ENCODE assay signal across 8 mouse cellular contexts in genomic region chr10:91083393-91083927, GRCm38 (mm10). TPM values are rescaled to one million over a fixed set of nuclear protein-coding genes. Genes with fewer than 3 reads are reported as not detected.
DNase-seq lines count a peak whose midpoint lies in the region; ATAC-seq and TF ChIP-seq lines count a peak whose summit lies in the region.

No protein-coding gene starts in this region.

- DNase-seq in heart, adult 2 months: no peak
- DNase-seq in heart, adult 8-10 months (ENCODE audit: low spot score): no peak
- DNase-seq in right cerebral cortex, adult 2 months (ENCODE audit: low spot score in 2 of 2): no peak
- DNase-seq in frontal cortex, postnatal 10 days (ENCODE audit: low spot score in 2 of 2): no peak
- DNase-seq in layer of hippocampus, adult 9-10 months (ENCODE audit: low spot score): no peak

- TF ChIP-seq EP300 in heart, adult 2 months (IDR thresholded peaks at IDR 0.05; ENCODE audit: insufficient read depth, low read depth, low read length): no peak

- no peak for TF ChIP-seq POLR2A in heart, adult 2 months (IDR thresholded peaks at IDR 0.05; ENCODE audit: insufficient read depth, low read depth, low read length)

- no peak for ATAC-seq in forebrain, embryonic 13.5 days
- ATAC-seq in liver, embryonic 16.5 days (ENCODE audit: low read depth): no peak

- 30% methylated on average over 12 of the region's 12 CpGs for WGBS in heart, adult 2 months
- WGBS in forebrain, embryonic 13.5 days: 48% methylated on average over 12 of the region's 12 CpGs
- 35% methylated on average over 12 of the region's 12 CpGs for WGBS in liver, embryonic 16.5 days (ENCODE audit: insufficient replicate concordance)

- no peaks in the 10 kb centered on the region for H3K79me2 ChIP-seq in heart, adult 2 months (replicated peaks; ENCODE audit: control insufficient read depth, insufficient read depth, low read length)

- no peaks in the 10 kb centered on the region; the same call in 1 of the 2 replicates for H3K36me3 ChIP-seq in heart, adult 2 months (ENCODE audit: control insufficient read depth, insufficient read depth, low read length)
- peaks cover 9% of the 10 kb centered on the region for H3K36me3 ChIP-seq in E14TG2a.4 (ENCODE audit: insufficient read depth, low read length)
- H3K36me3 ChIP-seq in forebrain, embryonic 13.5 days (ENCODE audit: poor library complexity, severe bottlenecking): peaks cover 5% of the 10 kb centered on the region; the same call in 1 of the 2 replicates
- peaks cover 7% of the 10 kb centered on the region for H3K36me3 ChIP-seq in liver, embryonic 16.5 days (ENCODE audit: control insufficient read depth, insufficient read depth)

- peak overlapping the region; percentile 67 for H3K9ac ChIP-seq in heart, adult 2 months (ENCODE audit: low read depth, low read length)
- H3K9ac ChIP-seq in forebrain, embryonic 13.5 days: peak overlapping the region; percentile 75
- peak overlapping the region; percentile 77 for H3K9ac ChIP-seq in liver, embryonic 16.5 days (ENCODE audit: low read depth, low read length)

- H3K4me1 ChIP-seq in heart, adult 2 months (ENCODE audit: control insufficient read depth, insufficient read depth, low read length): no peaks in the 10 kb centered on the region
- H3K4me1 ChIP-seq in E14TG2a.4 (replicated peaks; ENCODE audit: low read depth, low read length): peaks cover 8% of the 10 kb centered on the region; the same call in 1 of the 2 replicates
- H3K4me1 ChIP-seq in forebrain, embryonic 13.5 days: peaks cover 13% of the 10 kb centered on the region
- peaks cover 11% of the 10 kb centered on the region for H3K4me1 ChIP-seq in liver, embryonic 16.5 days (ENCODE audit: control insufficient read depth, low read depth, low read length)

- H3K27me3 ChIP-seq in heart, adult 2 months (ENCODE audit: control insufficient read depth, insufficient read depth, low read length): no peaks in the 10 kb centered on the region
- H3K27me3 ChIP-seq in E14TG2a.4 (ENCODE audit: insufficient read depth, low read length): no peaks in the 10 kb centered on the region
- H3K27me3 ChIP-seq in forebrain, embryonic 13.5 days: no peaks in the 10 kb centered on the region
- H3K27me3 ChIP-seq in liver, embryonic 16.5 days (ENCODE audit: control insufficient read depth, insufficient read depth, low read depth, low read length): no peaks in the 10 kb centered on the region

- TF ChIP-seq CTCF in heart, adult 2 months (IDR thresholded peaks at IDR 0.05): no peak
- TF ChIP-seq CTCF in E14TG2a.4 (conservative IDR thresholded peaks at IDR 0.05; ENCODE audit: low read length): no peak

- H3K4me3 ChIP-seq in heart, adult 2 months: peak overlapping the region; percentile 73
- peak overlapping the region; percentile 89 for H3K4me3 ChIP-seq in E14TG2a.4 (replicated peaks; ENCODE audit: low read length)
- H3K4me3 ChIP-seq in forebrain, embryonic 13.5 days: peak overlapping the region; percentile 89
- peak overlapping the region; percentile 99 for H3K4me3 ChIP-seq in liver, embryonic 16.5 days (ENCODE audit: low read depth, low read length)

- peak overlapping the region; percentile 74 for H3K4me2 ChIP-seq in forebrain, embryonic 13.5 days
- H3K4me2 ChIP-seq in liver, embryonic 16.5 days (ENCODE audit: low read depth, low read length): peak overlapping the region; percentile 96

- intact Hi-C loops in heart, adult 2 months (cut with DNase I): loop anchor here (5.0 kb wide), 1 partner anchor 104 kb away; no protein-coding TSS in a partner anchor

- peak overlapping the region; percentile 82 for H3K27ac ChIP-seq in heart, adult 2 months
- no peak overlapping the region for H3K27ac ChIP-seq in forebrain, embryonic 13.5 days
- 0 out of 2 replicates have a peak overlapping the region, but pooled peaks have one; percentile 74 for H3K27ac ChIP-seq in liver, embryonic 16.5 days (ENCODE audit: low read length)

- no peaks in the 10 kb centered on the region for H3K9me3 ChIP-seq in E14TG2a.4 (ENCODE audit: low read length)
- H3K9me3 ChIP-seq in forebrain, embryonic 13.5 days (replicated peaks): no peaks in the 10 kb centered on the region
- H3K9me3 ChIP-seq in liver, embryonic 16.5 days (replicated peaks; ENCODE audit: control insufficient read depth, low read length): no peaks in the 10 kb centered on the region

RNA-seq across cellular contexts. Expression of gene Ikbip, which starts 0.7 kb away (rescaled TPM):
- 10 to 100 TPM; 18.7 to 20.2 TPM for total RNA-seq in heart, adult 2 months (2021)
- polyA plus RNA-seq in heart, adult 2 months (2012; rRNA removed): 4.2 and 8.3 TPM in 2 replicates
- 10 to 100 TPM; 19.8 to 22.9 (median 21.7) TPM for total RNA-seq in heart, adult 8-10 months (2022)
- 13.0 and 14.7 TPM in 2 replicates for polyA plus RNA-seq in forebrain, embryonic 13.5 days (2015; fragmentation: Nextera tagmentation; extraction: Ambion mirVana)
- polyA plus RNA-seq in liver, embryonic 16.5 days (2015; fragmentation: Nextera tagmentation; extraction: Ambion mirVana): 6.5 and 6.9 TPM in 2 replicates

RNA-seq across cellular contexts. Expression of gene Apaf1, which starts 0.9 kb away (rescaled TPM):
- 1 to 10 TPM; 5.2 to 5.6 TPM for total RNA-seq in heart, adult 2 months (2021)
- polyA plus RNA-seq in heart, adult 2 months (2012; rRNA removed): 3.9 and 6.4 TPM in 2 replicates
- total RNA-seq in heart, adult 8-10 months (2022): 1 to 10 TPM; 4.3 to 7.4 (median 5.6) TPM
- 19.8 and 20.2 TPM in 2 replicates for polyA plus RNA-seq in forebrain, embryonic 13.5 days (2015; fragmentation: Nextera tagmentation; extraction: Ambion mirVana)
- polyA plus RNA-seq in liver, embryonic 16.5 days (2015; fragmentation: Nextera tagmentation; extraction: Ambion mirVana): 5.8 and 7.0 TPM in 2 replicates

RNA-seq across cellular contexts. Expression of gene Slc25a3, which starts 40.4 kb away (rescaled TPM):
- total RNA-seq in heart, adult 2 months (2021): 1,000 to 10,000 TPM; 2,279 to 2,697 TPM
- 1,459 and 1,712 TPM in 2 replicates for polyA plus RNA-seq in heart, adult 2 months (2012; rRNA removed)
- 1,000 to 10,000 TPM; 2,608 to 2,760 (median 2,679) TPM for total RNA-seq in heart, adult 8-10 months (2022)
- 439 and 465 TPM in 2 replicates for polyA plus RNA-seq in forebrain, embryonic 13.5 days (2015; fragmentation: Nextera tagmentation; extraction: Ambion mirVana)
- polyA plus RNA-seq in liver, embryonic 16.5 days (2015; fragmentation: Nextera tagmentation; extraction: Ambion mirVana): 184 and 186 TPM in 2 replicates
